Mouse (Mus musculus) granulocyte monocyte progenitor cell, adult 5-6 weeks (primary cell): ENCODE results near the gene Spg7. TPM values are rescaled to one million over a fixed set of nuclear protein-coding genes. Genes with fewer than 3 reads are reported as not detected.

Source experiments
- ATAC-seq: replicated peaks from 2 replicates; pipeline ENCODE4 v1.8.0; 2016; ENCODE audit warnings: mild to moderate bottlenecking, moderate TSS enrichment, inconsistent platforms; ENCODE audit not compliant: poor library complexity, severe bottlenecking
- total RNA-seq, 2 experiments: library from RNA; stranded (forward) in 1 of 2; stranded (reverse) in 1 of 2; fragments of 200-712, 200-1000 nt in 1 of 2; fragments of >200 nt in 1 of 2; fragmentation: Nextera tagmentation in 1 of 2; gene quantifications; 2 replicates each; pipeline ENCODE4 v1.2.3; 2014 to 2017

The Spg7 gene
- total RNA-seq, 2 experiments from 2014 or later = 29.5 to 47.3 TPM

DNA sequence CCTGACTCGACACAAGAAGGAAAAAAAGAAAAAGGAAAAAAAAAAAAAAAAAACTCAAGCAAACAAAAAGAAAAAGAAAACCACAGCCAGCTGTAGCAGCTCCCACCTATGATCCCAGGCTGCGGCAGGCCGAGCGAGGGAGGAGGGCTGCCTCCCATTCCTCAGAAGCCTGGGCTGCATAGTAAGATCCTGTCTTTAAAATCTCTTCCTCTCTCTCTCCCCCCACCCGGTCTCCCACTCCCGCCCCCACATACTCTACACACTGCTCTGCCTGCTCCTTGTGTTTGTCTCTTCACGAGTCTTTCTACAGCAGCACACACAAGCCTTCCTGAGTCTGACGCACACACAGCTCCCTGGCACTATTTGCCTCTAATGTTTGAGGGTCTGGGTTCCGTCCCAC lies 59.3 kb downstream of the Spg7 start:
- no peak for ATAC-seq

DNA sequence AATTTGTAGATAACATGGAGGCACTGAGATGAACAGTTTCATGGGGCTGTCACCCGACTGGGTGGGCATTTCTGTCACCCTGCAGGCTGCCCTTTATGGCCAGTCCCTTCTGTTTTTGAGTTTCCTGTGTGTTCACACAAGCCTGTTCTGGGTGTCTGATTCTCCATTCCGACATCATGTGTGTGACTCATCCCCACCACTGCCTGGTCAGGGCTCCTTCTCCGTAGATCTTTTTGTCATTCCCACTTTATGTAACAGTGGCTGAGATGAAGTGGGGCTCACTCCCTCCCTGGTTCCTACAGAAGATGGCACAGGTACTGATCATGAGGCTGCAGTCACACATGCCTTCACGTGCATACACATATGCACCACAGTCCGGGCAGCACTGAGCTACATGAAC lies 59.9 kb downstream of the Spg7 start:
- no peak for ATAC-seq

- ATAC-seq = peak; percentile 63
Measured at GRCm38 (mm10) chr8:123126193-123126816, 63.6 kb downstream of the Spg7 start.

DNA sequence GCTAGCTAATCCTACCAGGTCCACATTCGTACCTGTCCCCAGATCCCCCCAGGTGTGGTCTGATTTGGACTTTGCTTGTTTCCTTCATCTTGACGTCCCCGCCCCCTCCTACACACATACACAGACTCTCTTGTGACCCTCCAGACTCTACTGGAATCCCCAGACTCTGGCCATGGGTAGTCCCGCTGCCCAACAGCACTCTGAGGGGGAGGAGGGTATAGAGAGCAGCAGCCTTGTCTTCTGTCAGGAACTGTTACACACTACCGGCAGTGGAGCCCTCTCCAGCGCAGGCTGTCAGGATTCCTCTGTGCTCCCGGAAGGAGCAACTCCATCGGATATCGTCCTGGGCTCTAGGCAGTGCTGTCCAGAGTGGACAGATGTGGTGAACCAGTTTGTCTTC lies 68.3 kb downstream of the Spg7 start:
- ATAC-seq = no peak

GRCm38 (mm10) chr8:123132953-123133352 lies 70.2 kb downstream of the Spg7 start:
- ATAC-seq = no peak

- no peak for ATAC-seq
Measured at GRCm38 (mm10) chr8:123134149-123134713, 71.5 kb downstream of the Spg7 start.

DNA sequence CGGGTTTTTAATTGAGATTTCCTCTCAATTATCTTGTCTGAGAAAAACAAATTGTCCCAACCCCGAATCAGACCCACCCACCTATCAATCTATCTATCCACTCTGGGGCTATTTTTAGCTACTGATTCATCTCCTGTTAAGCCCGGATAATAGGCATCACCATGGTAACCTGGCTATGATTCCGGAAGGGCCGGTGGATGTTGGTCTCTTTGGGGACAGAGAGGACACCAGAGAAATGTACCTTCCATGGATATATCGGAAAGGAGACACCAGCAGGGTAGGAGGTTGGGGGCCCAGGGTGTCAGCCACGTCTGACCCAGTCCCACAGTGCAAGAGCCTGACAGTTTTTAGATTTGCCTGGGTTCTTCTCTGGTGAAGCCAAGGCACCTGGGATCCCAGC lies 72.7 kb downstream of the Spg7 start:
- ATAC-seq = no peak

DNA sequence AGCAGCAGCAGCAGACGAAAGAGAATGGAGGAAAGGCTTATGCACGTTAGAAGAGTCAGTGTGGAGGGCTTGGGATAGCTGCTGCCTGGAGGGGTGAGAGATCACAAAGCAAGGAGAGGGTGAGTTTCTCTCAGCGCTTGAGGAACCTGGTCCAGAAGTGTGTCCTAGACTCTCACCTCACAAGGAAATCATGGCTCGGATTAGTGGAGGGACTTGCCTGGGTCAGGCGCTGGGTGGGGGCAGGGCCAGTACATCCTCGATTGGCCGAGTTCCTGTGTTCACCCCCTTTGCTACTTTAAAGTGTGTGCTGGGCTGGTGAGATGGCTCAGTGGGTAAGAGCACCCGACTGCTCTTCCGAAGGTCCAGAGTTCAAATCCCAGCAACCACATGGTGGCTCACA lies 73.1 kb downstream of the Spg7 start:
- no peak for ATAC-seq

DNA sequence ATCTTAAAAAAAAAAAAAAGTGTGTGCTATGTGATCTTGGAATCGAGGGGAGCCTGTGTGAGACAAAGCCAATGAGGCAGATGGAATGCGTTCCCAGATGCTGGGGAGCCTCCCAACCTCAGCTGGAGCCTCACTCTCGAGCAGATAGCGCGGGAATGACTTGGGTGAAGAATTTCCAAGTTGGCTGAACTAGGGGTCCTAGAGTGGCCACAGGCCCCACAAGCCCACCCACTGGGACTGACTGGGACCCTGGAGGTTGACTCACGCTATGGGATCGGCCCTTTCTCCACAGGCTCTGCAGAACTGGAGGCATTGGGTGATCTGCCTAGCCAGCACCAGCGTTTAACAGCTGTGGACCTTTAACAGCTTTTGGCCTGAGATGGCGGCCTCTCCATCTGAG lies 73.5 kb downstream of the Spg7 start:
- ATAC-seq = no peak

GRCm38 (mm10) chr8:123137645-123138077 lies 74.9 kb downstream of the Spg7 start:
- ATAC-seq = no peak

GRCm38 (mm10) chr8:123138741-123139140 lies 76.0 kb downstream of the Spg7 start:
- ATAC-seq = no peak

- ATAC-seq = no peak
Measured at GRCm38 (mm10) chr8:123141741-123142462, 79.2 kb downstream of the Spg7 start.

DNA sequence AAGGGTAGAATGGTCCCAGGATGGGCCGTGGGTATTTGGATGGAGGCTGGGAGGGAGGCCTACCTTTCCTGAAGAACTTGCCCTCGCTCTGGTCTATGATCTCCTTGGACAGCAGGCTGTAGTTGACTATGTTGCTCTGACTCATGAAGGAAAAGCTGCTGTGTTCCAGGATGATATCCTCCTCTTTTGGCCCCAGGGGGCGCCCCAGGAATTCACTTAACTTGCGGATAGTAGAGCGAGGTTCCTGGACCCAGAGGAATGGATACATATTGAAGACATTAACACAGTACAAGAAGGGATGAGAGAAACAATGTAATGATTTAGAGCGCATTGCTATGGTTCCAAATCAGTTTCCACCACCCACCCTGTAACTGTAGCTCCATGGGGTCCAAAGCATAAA lies 82.5 kb downstream of the Spg7 start:
- ATAC-seq = no peak

- ATAC-seq = no peak
Measured at GRCm38 (mm10) chr8:123146390-123146789, 83.6 kb downstream of the Spg7 start.

Other genes with a start within 250 kb of the Spg7 start
- gene Cdh15, start 215.0 kb upstream of the Spg7 start, total RNA-seq (2014; fragmentation: Nextera tagmentation) = not detected in 2 replicates
- gene Cdh15, start 215.0 kb upstream of the Spg7 start, total RNA-seq (2017) = not detected in 2 replicates
- 86.3 and 104 TPM in 2 replicates for gene Ankrd11, start 20.7 kb upstream of the Spg7 start, total RNA-seq (2014; fragmentation: Nextera tagmentation)
- gene Ankrd11, start 20.7 kb upstream of the Spg7 start, total RNA-seq (2017) = 63.3 and 63.9 TPM in 2 replicates
- 1,716 and 2,163 TPM in 2 replicates for gene Rpl13, start 39.4 kb downstream of the Spg7 start, total RNA-seq (2014; fragmentation: Nextera tagmentation)
- 2,167 and 2,701 TPM in 2 replicates for gene Rpl13, start 39.4 kb downstream of the Spg7 start, total RNA-seq (2017)
- not detected in 2 replicates for gene Cpne7, start 54.4 kb downstream of the Spg7 start, total RNA-seq (2014; fragmentation: Nextera tagmentation)
- gene Cpne7, start 54.4 kb downstream of the Spg7 start, total RNA-seq (2017) = not detected in 2 replicates
- not detected in 2 replicates for gene Sult5a1, start 95.4 kb downstream of the Spg7 start, total RNA-seq (2014; fragmentation: Nextera tagmentation)
- gene Sult5a1, start 95.4 kb downstream of the Spg7 start, total RNA-seq (2017) = not detected in 2 replicates
- not detected in 2 replicates for gene Dpep1, start 123.3 kb downstream of the Spg7 start, total RNA-seq (2014; fragmentation: Nextera tagmentation)
- not detected in 2 replicates for gene Dpep1, start 123.3 kb downstream of the Spg7 start, total RNA-seq (2017)
- gene Chmp1a, start 149.8 kb downstream of the Spg7 start, total RNA-seq (2014; fragmentation: Nextera tagmentation) = 22.6 and 37.6 TPM in 2 replicates
- 28.3 and 35.4 TPM in 2 replicates for gene Chmp1a, start 149.8 kb downstream of the Spg7 start, total RNA-seq (2017)
- gene Spata33, start 149.9 kb downstream of the Spg7 start, total RNA-seq (2014; fragmentation: Nextera tagmentation) = 0.51 and 0.80 TPM in 2 replicates
- gene Spata33, start 149.9 kb downstream of the Spg7 start, total RNA-seq (2017) = 0.36 and 0.39 TPM in 2 replicates
- 26.7 and 54.5 TPM in 2 replicates for gene Cdk10, start 161.9 kb downstream of the Spg7 start, total RNA-seq (2014; fragmentation: Nextera tagmentation)
- gene Cdk10, start 161.9 kb downstream of the Spg7 start, total RNA-seq (2017) = 39.4 and 39.9 TPM in 2 replicates
- gene Spata2l, start 173.3 kb downstream of the Spg7 start, total RNA-seq (2014; fragmentation: Nextera tagmentation) = 1.5 and 3.9 TPM in 2 replicates
- 1.0 and 4.3 TPM in 2 replicates for gene Spata2l, start 173.3 kb downstream of the Spg7 start, total RNA-seq (2017)
- gene Zfp276, start 191.3 kb downstream of the Spg7 start, total RNA-seq (2014; fragmentation: Nextera tagmentation) = 10.7 and 13.9 TPM in 2 replicates
- 7.8 and 9.9 TPM in 2 replicates for gene Zfp276, start 191.3 kb downstream of the Spg7 start, total RNA-seq (2017)
- gene Vps9d1, start 191.4 kb downstream of the Spg7 start, total RNA-seq (2014; fragmentation: Nextera tagmentation) = 14.1 and 19.6 TPM in 2 replicates
- 11.9 and 20.8 TPM in 2 replicates for gene Vps9d1, start 191.4 kb downstream of the Spg7 start, total RNA-seq (2017)